In genomic region chr7:4479674-4480073, GRCm38 (mm10) we compare ENCODE assay signal across 8 mouse cellular contexts. TPM values are rescaled to one million over a fixed set of nuclear protein-coding genes. Genes with fewer than 3 reads are reported as not detected.
DNase-seq lines count a peak whose midpoint lies in the region; ATAC-seq and TF ChIP-seq lines count a peak whose summit lies in the region.

No protein-coding gene starts in this region.

- peaks cover 3% of the 10 kb centered on the region; the same call in 1 of the 2 replicates for H3K36me3 ChIP-seq in embryonic facial prominence, embryonic 11.5 days (replicated peaks; ENCODE audit: control insufficient read depth, insufficient read depth, low read depth, low read length)
- peaks cover 36% of the 10 kb centered on the region for H3K36me3 ChIP-seq in intestine, postnatal 0 days (ENCODE audit: control insufficient read depth, insufficient read depth)

- intact Hi-C loops in left cerebral cortex, adult 2 months (cut with DNase I): loop anchor here (2.0 kb wide), 1 partner anchor 19 kb away; no protein-coding TSS in a partner anchor

- H3K4me2 ChIP-seq in embryonic facial prominence, embryonic 11.5 days (ENCODE audit: low read depth, low read length): no peak overlapping the region
- H3K4me2 ChIP-seq in intestine, postnatal 0 days (replicated peaks; ENCODE audit: low read depth): no peak overlapping the region

- peak in 1 of 2 experiments; percentile 52 for DNase-seq in left cerebral cortex, adult 2 months (ENCODE audit: extremely low spot score in 1 of 2, low spot score in 2 of 2)
- DNase-seq in left cerebral cortex, adult 8-10 months (ENCODE audit: low spot score in 2 of 2): no peak
- DNase-seq in MN1 (ENCODE audit: low spot score): peak; percentile 59
- peak; percentile 73 for DNase-seq in embryonic facial prominence, embryonic 11.5 days (ENCODE audit: low spot score)
- no peak for DNase-seq in ovary, postnatal 36 days (ENCODE audit: low spot score)
- DNase-seq in adrenal gland, adult 18-20 months (ENCODE audit: low spot score in 2 of 2): no peak

- H3K4me3 ChIP-seq in left cerebral cortex, adult 2 months: no peak overlapping the region
- H3K4me3 ChIP-seq in embryonic facial prominence, embryonic 11.5 days (ENCODE audit: low read depth, low read length): no peak overlapping the region
- no peak overlapping the region for H3K4me3 ChIP-seq in intestine, postnatal 0 days (ENCODE audit: low read depth, low read length)

- peak; percentile 68 for TF ChIP-seq CTCF in left cerebral cortex, adult 2 months (IDR thresholded peaks at IDR 0.05)
- peak; percentile 81 for TF ChIP-seq CTCF in intestine, postnatal 0 days (IDR thresholded peaks at IDR 0.05; ENCODE audit: low read depth)

- H3K9me3 ChIP-seq in embryonic facial prominence, embryonic 11.5 days (replicated peaks; ENCODE audit: control insufficient read depth, low read length): no peaks in the 10 kb centered on the region
- no peaks in the 10 kb centered on the region for H3K9me3 ChIP-seq in intestine, postnatal 0 days (ENCODE audit: control insufficient read depth)

- H3K27ac ChIP-seq in left cerebral cortex, adult 2 months: no peak overlapping the region
- H3K27ac ChIP-seq in embryonic facial prominence, embryonic 11.5 days (replicated peaks; ENCODE audit: low read depth, low read length): no peak overlapping the region
- H3K27ac ChIP-seq in intestine, postnatal 0 days (ENCODE audit: low read depth, low read length): no peak overlapping the region

- 25% methylated on average over 6 of the region's 6 CpGs for WGBS in embryonic facial prominence, embryonic 11.5 days
- WGBS in intestine, postnatal 0 days: 26% methylated on average over 6 of the region's 6 CpGs

- no peaks in the 10 kb centered on the region for H3K27me3 ChIP-seq in embryonic facial prominence, embryonic 11.5 days (ENCODE audit: control insufficient read depth, insufficient read depth, low read length)
- no peaks in the 10 kb centered on the region for H3K27me3 ChIP-seq in intestine, postnatal 0 days (replicated peaks; ENCODE audit: control insufficient read depth, insufficient read depth, low read length)

- no peak overlapping the region for H3K9ac ChIP-seq in embryonic facial prominence, embryonic 11.5 days (replicated peaks; ENCODE audit: low read length)
- H3K9ac ChIP-seq in intestine, postnatal 0 days (ENCODE audit: low read depth, low read length): no peak overlapping the region

- H3K4me1 ChIP-seq in embryonic facial prominence, embryonic 11.5 days (ENCODE audit: control insufficient read depth, insufficient read depth, low read length): no peaks in the 10 kb centered on the region
- no peaks in the 10 kb centered on the region for H3K4me1 ChIP-seq in intestine, postnatal 0 days (replicated peaks; ENCODE audit: control insufficient read depth, insufficient read depth, low read length)

- ATAC-seq in embryonic facial prominence, embryonic 11.5 days (replicated peaks; ENCODE audit: insufficient number of reproducible peaks, low FRiP score, low TSS enrichment, low read depth): no peak
- ATAC-seq in intestine, postnatal 0 days: no peak
- peak; percentile 70 for ATAC-seq in megakaryocyte-erythroid progenitor cell, adult 5-6 weeks (replicated peaks; ENCODE audit: low FRiP score, low TSS enrichment, poor library complexity, severe bottlenecking)

RNA-seq across cellular contexts. Expression of gene Eps8l1, which starts 19.2 kb away (rescaled TPM):
- total RNA-seq in left cerebral cortex, adult 2 months (2021): 1 to 10 TPM; 5.3 to 5.4 TPM
- 1 to 10 TPM; 1.5 to 3.6 (median 2.9) TPM for total RNA-seq in left cerebral cortex, adult 8-10 months (2022)
- 3.0 and 5.8 TPM in 2 replicates for polyA plus RNA-seq in embryonic facial prominence, embryonic 11.5 days (2014; fragmentation: Nextera tagmentation; extraction: Ambion mirVana)
- 1.1 and 1.7 TPM in 2 replicates for polyA plus RNA-seq in intestine, postnatal 0 days (2015; fragmentation: Nextera tagmentation; extraction: Ambion mirVana)
- 4.8 and 6.7 TPM in 2 replicates for total RNA-seq in megakaryocyte-erythroid progenitor cell, adult 5-6 weeks (2014; fragmentation: Nextera tagmentation)
- total RNA-seq in megakaryocyte-erythroid progenitor cell, adult 5-6 weeks (2017): 0.89 and 5.0 TPM in 2 replicates
- total RNA-seq in adrenal gland, adult 18-20 months (2021): 1 to 10 TPM; 2.6 to 3.0 TPM

RNA-seq across cellular contexts. Expression of gene Ppp1r12c, which starts 21.8 kb away (rescaled TPM):
- 100 to 1,000 TPM; 173 to 177 TPM for total RNA-seq in left cerebral cortex, adult 2 months (2021)
- 100 to 1,000 TPM; 142 to 158 (median 151) TPM for total RNA-seq in left cerebral cortex, adult 8-10 months (2022)
- polyA plus RNA-seq in embryonic facial prominence, embryonic 11.5 days (2014; fragmentation: Nextera tagmentation; extraction: Ambion mirVana): 33.0 and 35.3 TPM in 2 replicates
- polyA plus RNA-seq in intestine, postnatal 0 days (2015; fragmentation: Nextera tagmentation; extraction: Ambion mirVana): 33.6 and 33.9 TPM in 2 replicates
- 118 and 125 TPM in 2 replicates for total RNA-seq in megakaryocyte-erythroid progenitor cell, adult 5-6 weeks (2014; fragmentation: Nextera tagmentation)
- 85.0 and 96.2 TPM in 2 replicates for total RNA-seq in megakaryocyte-erythroid progenitor cell, adult 5-6 weeks (2017)
- 10 to 100 TPM; 95.9 to 96.6 TPM for total RNA-seq in adrenal gland, adult 18-20 months (2021)

RNA-seq across cellular contexts. Expression of gene Rdh13, which starts 34.2 kb away (rescaled TPM):
- 10 to 100 TPM; 25.1 to 29.3 TPM for total RNA-seq in left cerebral cortex, adult 2 months (2021)
- total RNA-seq in left cerebral cortex, adult 8-10 months (2022): 10 to 100 TPM; 27.5 to 29.5 (median 27.8) TPM
- 26.0 and 32.9 TPM in 2 replicates for polyA plus RNA-seq in embryonic facial prominence, embryonic 11.5 days (2014; fragmentation: Nextera tagmentation; extraction: Ambion mirVana)
- polyA plus RNA-seq in intestine, postnatal 0 days (2015; fragmentation: Nextera tagmentation; extraction: Ambion mirVana): 11.0 and 11.4 TPM in 2 replicates
- total RNA-seq in megakaryocyte-erythroid progenitor cell, adult 5-6 weeks (2014; fragmentation: Nextera tagmentation): 8.3 and 13.6 TPM in 2 replicates
- 14.7 and 17.3 TPM in 2 replicates for total RNA-seq in megakaryocyte-erythroid progenitor cell, adult 5-6 weeks (2017)
- total RNA-seq in adrenal gland, adult 18-20 months (2021): 10 to 100 TPM; 22.0 to 26.1 TPM

RNA-seq across cellular contexts. Expression of gene Tnnt1, which starts 36.5 kb away (rescaled TPM):
- total RNA-seq in left cerebral cortex, adult 2 months (2021): 1 to 10 TPM; 7.4 to 9.2 TPM
- total RNA-seq in left cerebral cortex, adult 8-10 months (2022): 10 to 100 TPM in 1 of 4 experiments, 1 to 10 TPM in 3; 7.5 to 10.9 (median 8.2) TPM
- polyA plus RNA-seq in embryonic facial prominence, embryonic 11.5 days (2014; fragmentation: Nextera tagmentation; extraction: Ambion mirVana): 44.9 and 61.5 TPM in 2 replicates
- 20.1 and 24.3 TPM in 2 replicates for polyA plus RNA-seq in intestine, postnatal 0 days (2015; fragmentation: Nextera tagmentation; extraction: Ambion mirVana)
- total RNA-seq in megakaryocyte-erythroid progenitor cell, adult 5-6 weeks (2014; fragmentation: Nextera tagmentation): 1.4 TPM in 1 of 2 replicates, not detected in the other
- 0.95 and 3.0 TPM in 2 replicates for total RNA-seq in megakaryocyte-erythroid progenitor cell, adult 5-6 weeks (2017)
- total RNA-seq in adrenal gland, adult 18-20 months (2021): 1 to 10 TPM in 1 of 2 experiments, under 1 TPM in 1; 0.50 to 1.4 TPM

RNA-seq across cellular contexts. Expression of gene Tnni3, which starts 44.4 kb away (rescaled TPM):
- total RNA-seq in left cerebral cortex, adult 2 months (2021): under 1 TPM; 0.84 to 0.96 TPM
- 1 to 10 TPM; 1.9 to 4.5 (median 4.1) TPM for total RNA-seq in left cerebral cortex, adult 8-10 months (2022)
- 2.6 and 9.9 TPM in 2 replicates for polyA plus RNA-seq in embryonic facial prominence, embryonic 11.5 days (2014; fragmentation: Nextera tagmentation; extraction: Ambion mirVana)
- polyA plus RNA-seq in intestine, postnatal 0 days (2015; fragmentation: Nextera tagmentation; extraction: Ambion mirVana): 1.1 TPM in 2 replicates
- 2.1 and 10.2 TPM in 2 replicates for total RNA-seq in megakaryocyte-erythroid progenitor cell, adult 5-6 weeks (2014; fragmentation: Nextera tagmentation)
- 2.4 TPM in 1 of 2 replicates, not detected in the other for total RNA-seq in megakaryocyte-erythroid progenitor cell, adult 5-6 weeks (2017)
- total RNA-seq in adrenal gland, adult 18-20 months (2021): under 1 TPM in 1 of 2 experiments, not detected in 1; 0.66 TPM

Comparison
In these comparisons a context has a peak if more than half of its experiments do, and no peak if none do; other contexts are left out.
1. DNase-seq: peak in MN1 (single experiment) and embryonic facial prominence, embryonic 11.5 days (single experiment); none in left cerebral cortex, adult 8-10 months (0 of 2), ovary, postnatal 36 days (single experiment) and adrenal gland, adult 18-20 months (0 of 2).